Mouse (Mus musculus) granulocyte monocyte progenitor cell, adult 5-6 weeks (primary cell): ENCODE results near the gene Coro2a. TPM values are rescaled to one million over a fixed set of nuclear protein-coding genes. Genes with fewer than 3 reads are reported as not detected.
"Not testable (repeated sequence)": the region's sequence is repeated elsewhere in the genome, so short reads cannot be mapped to it uniquely, and the experiment has no call there.

Experiments
- ATAC-seq: replicated peaks from 2 replicates; pipeline ENCODE4 v1.8.0; 2016; ENCODE audit warnings: mild to moderate bottlenecking, moderate TSS enrichment, inconsistent platforms; ENCODE audit not compliant: poor library complexity, severe bottlenecking
- total RNA-seq, 2 experiments: library from RNA; stranded (forward) in 1 of 2; stranded (reverse) in 1 of 2; fragments of 200-712, 200-1000 nt in 1 of 2; fragments of >200 nt in 1 of 2; fragmentation: Nextera tagmentation in 1 of 2; gene quantifications; 2 replicates each; pipeline ENCODE4 v1.2.3; 2014 to 2017

Gene Coro2a
- total RNA-seq, 2 experiments from 2014 or later: 28.4 to 73.0 TPM

GRCm38 (mm10) chr4:46617408-46617807 lies 15.4 kb upstream of the Coro2a start:
- no peak for ATAC-seq

- ATAC-seq: peak; percentile 77
These were observed 12.6 kb upstream of the Coro2a start for GRCm38 (mm10) chr4:46614641-46615040.

- ATAC-seq: peak; percentile 28
These were observed 11.6 kb upstream of the Coro2a start for GRCm38 (mm10) chr4:46613618-46614017.

- 0 out of 2 replicates have a peak, but pooled peaks have one; percentile 10 for ATAC-seq
These were observed 9.2 kb upstream of the Coro2a start for GRCm38 (mm10) chr4:46611181-46611580.

GRCm38 (mm10) chr4:46607601-46608000 lies 5.6 kb upstream of the Coro2a start:
- ATAC-seq: peak; percentile 50

- no peak for ATAC-seq
These were observed 3.4 kb upstream of the Coro2a start for GRCm38 (mm10) chr4:46605451-46605850.

- ATAC-seq: no peak
These were observed 702 bp upstream of the Coro2a start for GRCm38 (mm10) chr4:46602704-46603103.

- peak; percentile 5; the same call in 1 of the 2 replicates for ATAC-seq
These were observed 651 bp downstream of the Coro2a start for GRCm38 (mm10) chr4:46601258-46601843.

GRCm38 (mm10) chr4:46600473-46601257 lies 1.3 kb downstream of the Coro2a start:
- ATAC-seq: peak; percentile 5; the same call in 1 of the 2 replicates

GRCm38 (mm10) chr4:46599609-46600008 lies 2.4 kb downstream of the Coro2a start:
- not testable (repeated sequence) for ATAC-seq

- ATAC-seq: no peak
These were observed 3.0 kb downstream of the Coro2a start for GRCm38 (mm10) chr4:46598981-46599380.

- no peak for ATAC-seq
These were observed 3.9 kb downstream of the Coro2a start for GRCm38 (mm10) chr4:46598111-46598510.

- peak; percentile 28 for ATAC-seq
These were observed 4.6 kb downstream of the Coro2a start for GRCm38 (mm10) chr4:46597286-46597961.

- no peak for ATAC-seq
These were observed 5.6 kb downstream of the Coro2a start for GRCm38 (mm10) chr4:46596398-46596797.

- ATAC-seq: no peak
These were observed 7.9 kb downstream of the Coro2a start for GRCm38 (mm10) chr4:46594131-46594530.

GRCm38 (mm10) chr4:46593472-46593871 lies 8.5 kb downstream of the Coro2a start:
- ATAC-seq: no peak

GRCm38 (mm10) chr4:46591833-46592520 lies 10.0 kb downstream of the Coro2a start:
- peak; percentile 68 for ATAC-seq

- peak; percentile 76 for ATAC-seq
These were observed 11.2 kb downstream of the Coro2a start for GRCm38 (mm10) chr4:46590810-46591209.

GRCm38 (mm10) chr4:46589946-46590684 lies 11.9 kb downstream of the Coro2a start:
- no peak for ATAC-seq

- ATAC-seq: no peak
These were observed 12.9 kb downstream of the Coro2a start for GRCm38 (mm10) chr4:46589151-46589550.
